Mouse (Mus musculus) left cerebral cortex, postnatal 10 days (tissue): Measurements from ENCODE around the gene Aif1l. TPM values are rescaled to one million over a fixed set of nuclear protein-coding genes. Genes with fewer than 3 reads are reported as not detected.
"Not testable (repeated sequence)": the region's sequence is repeated elsewhere in the genome, so short reads cannot be mapped to it uniquely, and the experiment has no call there.

Experiments used
- DNase-seq, 2 experiments: peaks; one replicate each; pipeline ENCODE4 v3.0.0; 2021 to 2022; ENCODE audit warnings: low spot score in 2 of 2, mixed read lengths in 1 of 2; ENCODE audit errors: extremely low spot score in 1 of 2
- intact Hi-C: fragments of 180-260 bp; cut with DNase I; formaldehyde crosslinking; loops from one replicate; pipeline ENCODE4 v1.15.1; 2025
- total RNA-seq, 2 experiments: library from RNA; stranded (reverse); gene quantifications; 2 replicates each; pipeline ENCODE4 v1.2.3; 2021

Gene Aif1l
- 1 to 10 TPM; 3.7 to 5.4 TPM for total RNA-seq

- DNase-seq = peak in 1 of 2 experiments; percentile 89
- intact Hi-C loops = no loop called here
Measured at GRCm38 (mm10) chr2:31950058-31950871, at the start of gene Aif1l. Aif1l (plus strand) TSS chr2:31950139.

DNA sequence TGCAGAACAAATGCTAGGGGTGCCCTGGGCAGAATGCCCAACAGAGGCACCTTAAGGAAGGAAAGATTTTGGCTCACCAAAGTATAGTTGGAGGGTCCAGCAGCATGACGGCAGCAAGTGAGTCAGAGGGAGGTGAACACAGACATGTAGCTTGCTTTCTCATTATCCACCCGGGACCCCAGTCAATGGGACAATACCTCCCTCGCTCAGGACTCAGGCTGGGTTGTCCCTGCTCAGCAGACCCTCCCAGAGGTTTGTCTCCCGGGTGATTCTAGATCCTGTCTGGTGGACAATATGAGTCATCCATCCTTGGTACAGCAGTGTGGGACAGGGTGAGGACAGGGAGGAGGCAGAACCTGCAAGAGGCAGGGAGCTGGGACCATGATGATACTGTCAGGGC is 49.0 kb upstream of the Aif1l start:
- no peak for DNase-seq
- intact Hi-C loops = no loop called here

- intact Hi-C loops = no loop called here
- no peak for DNase-seq
Measured at GRCm38 (mm10) chr2:31901659-31902362, 48.1 kb upstream of the Aif1l start.

GRCm38 (mm10) chr2:31904089-31904488 is 45.9 kb upstream of the Aif1l start:
- DNase-seq = peak in 1 of 2 experiments; percentile 51
- intact Hi-C loops = no loop called here

GRCm38 (mm10) chr2:31904622-31905021 is 45.3 kb upstream of the Aif1l start:
- intact Hi-C loops = no loop called here
- DNase-seq = no peak

GRCm38 (mm10) chr2:31905682-31906081 is 44.3 kb upstream of the Aif1l start:
- no peak for DNase-seq
- intact Hi-C loops = no loop called here

DNA sequence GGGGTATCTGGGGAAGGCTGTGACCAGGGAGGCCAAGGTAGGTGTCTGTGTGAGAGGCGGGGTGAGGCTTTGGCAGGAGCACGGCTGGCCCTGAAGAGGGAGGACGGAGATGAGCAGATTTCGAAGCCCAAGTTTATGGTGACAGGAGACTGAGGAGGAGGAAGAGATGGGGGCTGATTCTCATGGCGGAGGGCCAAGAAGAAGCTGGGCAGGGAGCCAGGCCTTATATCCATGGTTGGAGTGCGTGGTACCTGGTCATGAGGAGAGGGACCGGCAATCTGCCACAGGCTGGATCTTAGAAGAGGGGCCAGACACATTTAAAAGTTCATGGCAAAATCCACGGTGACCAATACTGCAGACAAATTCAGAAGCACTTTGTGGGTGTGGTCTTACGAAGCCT is 43.5 kb upstream of the Aif1l start:
- intact Hi-C loops = no loop called here
- DNase-seq = no peak

GRCm38 (mm10) chr2:31912575-31912974 is 37.4 kb upstream of the Aif1l start:
- intact Hi-C loops = loop anchor here (5.0 kb wide), 1 partner anchor 125 kb away; no protein-coding TSS in a partner anchor
- no peak for DNase-seq

GRCm38 (mm10) chr2:31914213-31914612 is 35.7 kb upstream of the Aif1l start:
- DNase-seq = not testable (repeated sequence)
- intact Hi-C loops = loop anchor here (5.0 kb wide), 1 partner anchor 127 kb away; no protein-coding TSS in a partner anchor

- intact Hi-C loops = loop anchor here (1.0 to 5.0 kb wide), 2 partner anchors 100 to 233 kb away; no protein-coding TSS in a partner anchor
- DNase-seq = peak; percentile 68 to 84
Measured at GRCm38 (mm10) chr2:31915112-31915511, 34.8 kb upstream of the Aif1l start.

DNA sequence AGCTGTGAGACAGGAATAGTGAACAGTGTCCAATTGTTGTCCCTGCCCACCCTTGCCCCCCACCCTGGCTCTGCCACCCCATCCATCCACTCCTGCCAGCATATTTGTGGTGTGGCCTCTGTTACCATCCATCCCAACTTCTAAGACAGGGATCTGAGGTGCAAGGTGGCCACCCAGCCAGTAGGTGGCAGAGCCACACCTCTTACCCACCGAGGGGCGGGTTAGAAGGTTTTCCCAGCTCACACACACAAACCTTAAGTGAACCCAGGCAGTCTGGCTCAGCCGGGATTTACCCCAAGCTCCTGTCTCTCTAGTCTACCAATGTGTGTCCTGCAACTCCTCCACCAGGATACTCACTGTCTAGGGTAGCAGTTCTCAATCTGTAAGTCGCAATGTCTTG is 32.3 kb upstream of the Aif1l start:
- intact Hi-C loops = loop anchor here (5.0 kb wide), 1 partner anchor 235 kb away; no protein-coding TSS in a partner anchor
- DNase-seq = no peak

GRCm38 (mm10) chr2:31923645-31924044 is 26.3 kb upstream of the Aif1l start:
- intact Hi-C loops = no loop called here
- no peak for DNase-seq

- intact Hi-C loops = no loop called here
- no peak for DNase-seq
Measured at GRCm38 (mm10) chr2:31924811-31925210, 25.1 kb upstream of the Aif1l start.

DNA sequence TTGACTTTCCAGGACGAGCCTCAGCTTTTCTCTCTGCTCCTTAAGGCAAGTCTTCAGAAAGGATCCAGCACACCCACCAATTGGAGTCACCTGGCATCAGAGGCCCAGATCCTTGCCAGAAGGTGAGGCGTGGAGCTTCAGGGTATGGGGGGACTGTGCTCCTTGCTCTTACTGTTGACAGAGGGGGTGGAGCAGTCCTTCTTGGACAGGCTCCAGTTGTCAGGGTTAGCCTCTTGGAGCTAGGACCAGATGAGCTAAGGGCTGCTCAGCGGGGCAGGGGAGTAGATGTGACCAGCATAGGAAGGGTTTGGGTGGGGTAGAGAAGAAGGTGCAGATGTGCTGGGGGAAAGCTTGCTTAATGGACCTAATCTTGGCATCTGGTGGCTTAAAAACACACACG is 24.0 kb upstream of the Aif1l start:
- intact Hi-C loops = no loop called here
- DNase-seq = no peak

GRCm38 (mm10) chr2:31929664-31930063 is 20.3 kb upstream of the Aif1l start:
- DNase-seq = no peak
- intact Hi-C loops = no loop called here

GRCm38 (mm10) chr2:31934551-31934950 is 15.4 kb upstream of the Aif1l start:
- intact Hi-C loops = no loop called here
- no peak for DNase-seq

GRCm38 (mm10) chr2:31935054-31935453 is 14.9 kb upstream of the Aif1l start:
- intact Hi-C loops = no loop called here
- no peak for DNase-seq

DNA sequence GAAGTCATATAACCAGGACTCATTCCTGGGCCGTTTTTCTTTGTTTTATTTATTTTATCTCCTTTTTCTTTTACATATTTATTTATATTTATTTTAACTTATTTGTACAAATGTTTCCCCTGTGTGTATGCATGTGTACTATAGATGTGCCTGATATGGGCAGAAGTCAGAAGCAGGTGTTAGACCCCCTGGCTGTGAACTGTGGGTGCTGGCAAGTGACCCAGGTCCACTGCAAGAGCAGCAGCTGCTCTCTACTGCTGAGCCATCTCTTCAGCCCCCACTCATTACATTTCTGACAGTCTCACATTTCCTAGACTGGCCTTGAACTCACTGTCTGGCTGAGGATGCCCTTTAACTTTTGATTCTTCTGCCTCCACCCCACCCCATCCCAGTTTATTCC is 11.6 kb upstream of the Aif1l start:
- DNase-seq = no peak
- intact Hi-C loops = no loop called here

DNA sequence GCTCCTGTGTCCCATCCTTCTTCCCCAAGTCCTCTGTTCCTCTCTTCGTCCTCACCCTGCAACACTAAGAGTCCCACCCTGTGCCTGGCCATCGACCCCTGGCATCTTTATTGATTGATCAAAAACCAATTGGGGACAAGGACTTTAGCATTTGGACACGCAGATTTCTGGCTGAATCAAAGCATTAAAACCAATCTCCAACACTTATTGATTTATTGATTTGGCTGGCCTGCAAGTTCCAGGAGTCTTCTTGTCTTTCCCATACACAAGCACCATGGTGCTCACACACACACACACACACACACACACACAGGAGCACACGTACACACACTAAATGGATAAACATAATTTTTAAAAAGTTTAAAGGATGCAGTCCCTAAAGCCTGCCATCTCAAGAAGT is 6.9 kb upstream of the Aif1l start:
- DNase-seq = no peak
- intact Hi-C loops = no loop called here

DNA sequence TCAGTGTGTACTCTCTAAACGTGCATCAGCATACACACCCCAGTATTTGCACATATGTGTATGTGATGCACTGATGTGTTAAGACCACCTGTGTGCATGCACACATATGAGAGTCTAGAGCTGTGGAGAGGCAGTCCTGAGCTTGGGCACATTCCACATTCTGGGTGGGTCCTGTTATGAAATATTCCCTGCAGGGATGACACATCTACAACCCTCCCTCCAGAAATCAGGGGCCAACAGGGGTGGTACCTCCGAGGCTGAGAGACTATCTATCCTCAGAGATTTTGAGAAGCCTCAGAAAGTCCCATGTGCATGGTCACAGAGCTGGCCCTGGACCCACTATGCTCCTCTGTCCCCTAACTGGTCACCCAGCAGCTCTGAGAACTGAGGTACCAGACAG is 4.4 kb upstream of the Aif1l start:
- no peak for DNase-seq
- intact Hi-C loops = no loop called here
